Mouse (Mus musculus): Measurements from ENCODE around the gene Bcan.

Bcan gene

GRCm38 (mm10) chr3:87972203-87972664, 27.8 kb downstream of the Bcan start:
- DNase-seq (ENCODE audit: low read depth, low spot score), result no peak

- no peak for DNase-seq (ENCODE audit: low read depth, low spot score)
Observed at GRCm38 (mm10) chr3:87971489-87972202, 28.4 kb downstream of the Bcan start.

- no peak for DNase-seq (ENCODE audit: low read depth, low spot score)
Observed at GRCm38 (mm10) chr3:87970939-87971488, 29.0 kb downstream of the Bcan start, which contains the start of gene Nes. Nes (plus strand) TSS chr3:87971078.

GRCm38 (mm10) chr3:87970184-87970938, 29.7 kb downstream of the Bcan start:
- peak; percentile 75 for DNase-seq (ENCODE audit: low read depth, low spot score)

GRCm38 (mm10) chr3:87960586-87961191, 39.3 kb downstream of the Bcan start:
- DNase-seq (ENCODE audit: low read depth, low spot score), result peak; percentile 81

GRCm38 (mm10) chr3:87960191-87960585, 39.8 kb downstream of the Bcan start:
- no peak for DNase-seq (ENCODE audit: low read depth, low spot score)

- DNase-seq (ENCODE audit: low read depth, low spot score), result no peak
Observed at GRCm38 (mm10) chr3:87959371-87959770, 40.7 kb downstream of the Bcan start.

- DNase-seq (ENCODE audit: low read depth, low spot score), result no peak
Observed at GRCm38 (mm10) chr3:87958967-87959366, 41.1 kb downstream of the Bcan start.

GRCm38 (mm10) chr3:87958476-87958875, 41.6 kb downstream of the Bcan start:
- DNase-seq (ENCODE audit: low read depth, low spot score), result no peak

- DNase-seq (ENCODE audit: low read depth, low spot score), result no peak
Observed at GRCm38 (mm10) chr3:87958056-87958455, 42.0 kb downstream of the Bcan start.

- DNase-seq (ENCODE audit: low read depth, low spot score), result no peak
Observed at GRCm38 (mm10) chr3:87952440-87952839, 47.6 kb downstream of the Bcan start.

GRCm38 (mm10) chr3:87951946-87952345, 48.1 kb downstream of the Bcan start:
- no peak for DNase-seq (ENCODE audit: low read depth, low spot score)

GRCm38 (mm10) chr3:87949955-87950515, 50.0 kb downstream of the Bcan start:
- no peak for DNase-seq (ENCODE audit: low read depth, low spot score)

GRCm38 (mm10) chr3:87949266-87949954, 50.6 kb downstream of the Bcan start:
- DNase-seq (ENCODE audit: low read depth, low spot score), result no peak

- peak; percentile 35 for DNase-seq (ENCODE audit: low read depth, low spot score)
Observed at GRCm38 (mm10) chr3:87948378-87949265, 51.4 kb downstream of the Bcan start, which contains the start of gene Crabp2. Crabp2 (plus strand) TSS chr3:87948666.

- no peak for DNase-seq (ENCODE audit: low read depth, low spot score)
Observed at GRCm38 (mm10) chr3:87947811-87948199, 52.2 kb downstream of the Bcan start.

GRCm38 (mm10) chr3:87947056-87947810, 52.8 kb downstream of the Bcan start:
- DNase-seq (ENCODE audit: low read depth, low spot score), result peak; percentile 39

GRCm38 (mm10) chr3:87946541-87946860, 53.5 kb downstream of the Bcan start:
- no peak for DNase-seq (ENCODE audit: low read depth, low spot score)

GRCm38 (mm10) chr3:87945781-87946540, 54.1 kb downstream of the Bcan start:
- DNase-seq (ENCODE audit: low read depth, low spot score), result no peak
